9 mouse cellular contexts compared by ENCODE assay signal in the genomic region with DNA sequence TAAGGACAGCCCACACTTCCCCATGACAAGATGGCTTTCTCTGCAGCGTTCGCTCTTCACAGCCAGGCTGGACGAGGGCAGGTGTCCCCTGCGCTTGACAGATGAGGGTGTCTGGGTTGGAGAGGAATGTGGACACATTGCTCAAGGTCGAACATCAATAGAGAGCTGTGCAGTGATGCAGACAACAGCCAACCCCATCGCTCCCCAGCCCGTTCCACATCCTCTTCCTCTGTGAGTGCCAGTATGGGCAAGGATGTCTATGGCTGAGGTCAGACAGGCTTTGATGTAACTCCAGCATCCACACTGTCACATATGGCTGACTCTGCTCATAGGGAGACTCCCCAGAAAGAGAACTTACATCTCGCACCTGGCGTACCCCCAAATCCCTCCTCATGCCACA. TPM values are rescaled to one million over a fixed set of nuclear protein-coding genes. Genes with fewer than 3 reads are reported as not detected.
DNase-seq lines count a peak whose midpoint lies in the region; ATAC-seq lines count a peak whose summit lies in the region.
"Had no signal": no experiment of that assay in that cellular context is flagged by ENCODE, and none has a peak within 500 bp of the region (broad histone marks: within the 10 kb centered on the region; RNA-seq: fewer than 3 reads in every experiment).

No protein-coding gene starts in this region.

- H3K4me1 ChIP-seq in heart, embryonic 15.5 days (replicated peaks), result peaks cover 92% of the 10 kb centered on the region
- H3K4me1 ChIP-seq in forebrain, embryonic 10.5 days, result peaks cover 96% of the 10 kb centered on the region
- peaks cover 88% of the 10 kb centered on the region for H3K4me1 ChIP-seq in limb, embryonic 15.5 days

- DNase-seq in heart, postnatal 4 days, result no peak
- no peak for DNase-seq in forebrain, embryonic 10.5 days (ENCODE audit: extremely low spot score, low spot score)
- DNase-seq in testis, postnatal 10 days (ENCODE audit: low spot score), result no peak
- no peak for DNase-seq in gastrocnemius, postnatal 25 days
- DNase-seq in thymus, postnatal 14 days, result no peak

- WGBS in heart, embryonic 15.5 days, result 65% methylated on average over 9 of the region's 9 CpGs
- WGBS in forebrain, embryonic 10.5 days, result 87% methylated on average over 9 of the region's 9 CpGs
- 78% methylated on average over 9 of the region's 9 CpGs for WGBS in limb, embryonic 15.5 days

- no peaks in the 10 kb centered on the region for H3K9me3 ChIP-seq in heart, embryonic 15.5 days (replicated peaks)
- H3K9me3 ChIP-seq in forebrain, embryonic 10.5 days, result no peaks in the 10 kb centered on the region
- no peaks in the 10 kb centered on the region for H3K9me3 ChIP-seq in limb, embryonic 15.5 days
- H3K9me3 ChIP-seq: G1E had no signal

- H3K4me3 ChIP-seq in heart, embryonic 15.5 days, result no peak overlapping the region
- no peak overlapping the region for H3K4me3 ChIP-seq in forebrain, embryonic 10.5 days
- H3K4me3 ChIP-seq in limb, embryonic 15.5 days, result no peak overlapping the region

- ATAC-seq in heart, embryonic 15.5 days (replicated peaks; ENCODE audit: insufficient number of reproducible peaks, insufficient read depth, low FRiP score, low read depth), result no peak
- ATAC-seq in common myeloid progenitor, adult 5-6 weeks (replicated peaks; ENCODE audit: low read depth, poor library complexity, severe bottlenecking), result peak; percentile 37
- no peak for ATAC-seq in limb, embryonic 15.5 days (ENCODE audit: insufficient number of reproducible peaks, low FRiP score, low TSS enrichment, low read depth)

- H3K9ac ChIP-seq in heart, embryonic 15.5 days, result peak overlapping the region; percentile 17; the same call in 1 of the 2 replicates
- H3K9ac ChIP-seq in limb, embryonic 15.5 days, result no peak overlapping the region

- H3K27me3 ChIP-seq in heart, embryonic 15.5 days, result no peaks in the 10 kb centered on the region
- 0 out of 2 replicates have a peak, but pooled peaks cover 4% of the 10 kb centered on the region for H3K27me3 ChIP-seq in forebrain, embryonic 10.5 days (ENCODE audit: poor library complexity, severe bottlenecking)
- no peaks in the 10 kb centered on the region for H3K27me3 ChIP-seq in limb, embryonic 15.5 days

- H3K36me3 ChIP-seq in heart, embryonic 15.5 days, result 0 out of 2 replicates have a peak, but pooled peaks cover 4% of the 10 kb centered on the region
- H3K36me3 ChIP-seq in forebrain, embryonic 10.5 days (replicated peaks), result peaks cover 4% of the 10 kb centered on the region; the same call in 1 of the 2 replicates
- 0 out of 2 replicates have a peak, but pooled peaks cover 6% of the 10 kb centered on the region for H3K36me3 ChIP-seq in limb, embryonic 15.5 days
- H3K36me3 ChIP-seq: G1E had no signal

- peak overlapping the region; percentile 97 for H3K27ac ChIP-seq in heart, embryonic 15.5 days
- H3K27ac ChIP-seq in forebrain, embryonic 10.5 days, result peak overlapping the region; percentile 87
- peak overlapping the region; percentile 86 for H3K27ac ChIP-seq in limb, embryonic 15.5 days

- H3K4me2 ChIP-seq in heart, embryonic 15.5 days, result peak overlapping the region; percentile 45; the same call in 1 of the 2 replicates
- H3K4me2 ChIP-seq in limb, embryonic 15.5 days, result peak overlapping the region; percentile 26; the same call in 1 of the 2 replicates

RNA-seq across cellular contexts. Expression of a gene that starts 10.9 kb away (rescaled TPM):
- 8.0 and 9.4 TPM in 2 replicates for polyA plus RNA-seq in heart, embryonic 15.5 days (2015; fragmentation: Nextera tagmentation; extraction: Ambion mirVana)
- 10 to 100 TPM; 55.0 to 60.7 TPM for total RNA-seq in heart, postnatal 4 days (2021)
- not detected in 2 replicates for total RNA-seq in common myeloid progenitor, adult 5-6 weeks (2017)
- 3.6 and 4.4 TPM in 2 replicates for polyA plus RNA-seq in forebrain, embryonic 10.5 days (2016; fragmentation: Nextera tagmentation; extraction: Ambion mirVana)
- 6.0 and 6.1 TPM in 2 replicates for polyA plus RNA-seq in limb, embryonic 15.5 days (2015; fragmentation: Nextera tagmentation; extraction: Ambion mirVana)
- total RNA-seq in gastrocnemius, postnatal 25 days (2021), result 1 to 10 TPM; 1.7 to 2.3 TPM

Comparison
In these comparisons a context has a peak if more than half of its experiments do, and no peak if none do; other contexts are left out.
1. RNA of a gene that starts 10.9 kb away (total RNA-seq): 55.0 to 60.7 TPM in heart, postnatal 4 days; 1.7 to 2.3 TPM in gastrocnemius, postnatal 25 days and not detected in common myeloid progenitor, adult 5-6 weeks; every median in the first group is over 10 times any median in the second.
2. Peak in every context shown above with its lines, with median percentiles within 50 percentile points of each other: H3K27ac ChIP-seq.